Mouse (Mus musculus) large intestine, adult 2 months (tissue): Measurements from ENCODE around the gene Ttc7b. TPM values are rescaled to one million over a fixed set of nuclear protein-coding genes. Genes with fewer than 3 reads are reported as not detected.

Source experiments
- DNase-seq: peaks from one replicate; pipeline ENCODE4 v3.0.0-alpha.2; 2012; ENCODE audit warnings: low read depth, low spot score
- WGBS: fragments of 180-500 bp; shearing (Covaris S2); methylation state at CpG from one replicate; pipeline ENCODE4 v1.1.7; 2018; 5-methylcytosine and 5-hydroxymethylcytosine counted together
- polyA plus RNA-seq: library from polyadenylated mRNA; depleted of rRNA; stranded (reverse); fragments of >200 nt; gene quantifications from 2 replicates; pipeline ENCODE4 v1.2.3, GENCODE M21; 2012; rRNA removed

Ttc7b gene
- polyA plus RNA-seq, 1 experiment, result 9.9 TPM

DNA sequence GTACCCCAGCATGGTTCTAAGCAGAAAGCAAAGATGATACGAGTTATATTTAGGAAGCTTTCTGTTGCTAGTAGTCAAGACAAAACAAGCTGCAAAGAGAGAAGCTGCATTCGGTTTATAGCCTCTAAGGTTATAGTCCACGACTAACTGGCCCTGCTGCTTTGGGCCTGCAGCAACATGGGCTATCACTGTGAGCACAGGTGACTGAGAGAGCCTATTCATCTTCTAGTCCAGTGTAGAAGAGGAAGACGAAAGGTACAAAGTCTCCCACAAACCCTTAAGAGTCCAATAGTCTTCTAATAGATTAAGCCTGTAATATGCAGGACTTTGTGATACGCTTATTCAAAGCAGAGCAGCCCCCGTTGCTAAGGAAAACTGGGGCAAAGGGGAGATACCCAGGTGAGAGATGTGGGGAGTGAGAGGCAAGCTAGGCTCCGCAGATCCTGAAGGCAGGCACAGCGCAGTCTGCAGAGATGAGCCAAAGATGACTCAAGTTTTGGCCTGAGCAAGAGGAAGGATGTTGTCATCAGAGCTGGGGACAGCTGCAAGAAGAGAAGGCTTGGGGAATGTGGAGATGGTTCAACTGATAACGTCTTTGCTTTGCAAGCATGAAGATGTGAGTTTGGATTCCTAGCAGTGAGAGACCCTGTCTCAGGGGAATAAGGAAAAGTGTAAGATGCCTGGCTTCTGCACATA, 250.5 kb downstream of the Ttc7b start:
- WGBS, result 58% methylated on average over 9 of the region's 9 CpGs
- no peak for DNase-seq

DNA sequence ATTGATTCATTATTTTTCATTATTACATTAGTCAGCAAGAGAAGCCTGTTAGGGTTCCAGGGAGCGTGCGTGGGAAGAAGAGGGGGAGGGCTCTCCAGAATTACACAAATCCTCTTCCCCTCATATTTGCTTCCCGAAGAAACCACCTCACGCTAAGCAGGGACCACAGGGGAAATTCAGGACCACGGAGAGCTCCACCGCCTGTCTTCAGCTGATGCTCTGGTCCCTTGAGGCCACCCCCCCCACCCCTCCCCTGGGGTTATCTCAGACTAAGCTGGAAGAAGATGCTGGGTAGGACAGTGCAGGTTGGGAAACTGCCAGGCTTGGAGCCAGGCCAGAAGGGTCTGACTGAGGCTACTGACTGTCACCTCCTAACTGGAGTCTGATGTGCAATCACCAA, 252.6 kb downstream of the Ttc7b start:
- WGBS, result 7% methylated on average over 6 of the region's 6 CpGs
- no peak for DNase-seq

DNA sequence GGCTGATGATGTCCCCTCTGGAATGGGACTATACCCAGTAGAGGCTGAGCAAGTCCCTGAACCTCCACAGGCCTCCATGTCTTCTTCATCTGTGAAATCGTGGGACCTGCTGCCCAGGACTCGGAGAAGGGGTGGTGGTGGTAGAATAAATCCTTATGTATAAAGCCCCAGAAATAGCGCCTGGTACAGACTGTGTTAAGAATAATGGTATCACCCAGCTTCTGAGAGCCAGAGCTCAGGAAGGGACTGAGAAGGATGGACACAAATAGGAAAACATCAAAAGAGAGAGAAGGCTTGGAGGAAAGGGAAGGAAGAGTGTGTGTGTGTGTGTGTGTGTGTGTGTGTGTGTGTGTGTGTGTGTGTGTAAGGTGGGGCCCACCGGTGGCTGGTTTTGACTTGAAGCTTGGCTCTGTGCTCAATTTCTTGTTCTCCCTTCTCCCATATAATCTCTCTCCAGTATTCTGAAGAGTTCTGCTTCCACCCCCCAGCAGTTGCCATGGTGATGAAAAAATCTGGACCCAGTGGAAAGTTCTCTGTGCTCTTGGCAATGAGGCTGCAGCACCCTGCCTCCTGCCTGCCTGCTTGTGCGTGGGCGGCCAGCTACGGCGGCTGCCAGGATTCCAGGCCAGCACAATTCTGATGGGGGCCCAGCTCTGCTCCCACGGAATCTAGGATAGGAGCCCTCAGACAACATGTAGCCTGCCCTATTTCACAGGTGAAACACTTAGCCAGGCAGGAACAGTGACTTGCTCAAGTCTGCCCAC, 254.9 kb downstream of the Ttc7b start:
- DNase-seq, result no peak
- WGBS, result 55% methylated on average over 9 of the region's 9 CpGs

DNA sequence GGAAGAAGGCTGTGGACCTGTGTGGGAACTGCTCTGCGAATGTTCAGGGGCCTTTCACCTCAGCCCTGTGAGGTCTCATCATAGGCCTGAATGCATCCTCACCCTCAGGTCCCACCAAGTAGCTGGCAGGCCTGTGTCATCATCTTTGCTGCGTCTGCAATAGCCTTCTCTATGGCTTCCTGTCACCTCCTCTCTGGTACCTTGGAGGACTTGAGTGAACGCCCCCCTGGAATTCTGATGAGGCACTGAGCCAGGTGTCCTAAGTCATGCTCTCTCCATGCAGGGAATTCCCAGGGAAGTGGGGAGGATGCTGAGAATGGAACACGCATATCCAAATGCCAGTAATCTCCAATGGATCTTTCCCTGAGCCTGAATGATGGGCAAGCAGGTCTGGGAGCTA, 255.7 kb downstream of the Ttc7b start:
- DNase-seq, result no peak
- WGBS, result 75% methylated on average over 4 of the region's 4 CpGs

DNA sequence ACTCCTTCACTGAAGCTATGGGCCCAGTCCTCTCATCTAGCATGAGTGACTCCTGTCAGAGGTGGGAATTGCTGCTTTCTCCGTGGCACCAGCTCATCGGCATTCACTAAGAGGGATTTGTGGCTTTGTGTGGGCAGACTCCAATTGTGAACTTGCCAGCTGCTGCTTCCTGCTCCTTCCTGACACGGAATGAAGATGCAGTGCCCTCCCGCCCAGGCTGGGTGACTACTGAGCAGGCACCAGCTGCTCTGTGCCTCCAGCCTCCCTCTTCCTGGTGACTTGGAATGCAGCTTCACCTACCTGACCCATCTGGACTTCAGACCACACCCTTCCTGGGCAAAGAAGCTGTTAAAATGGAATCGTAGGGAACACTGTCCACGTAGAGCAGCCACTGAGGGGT, 257.8 kb downstream of the Ttc7b start:
- WGBS, result 35% methylated on average over 6 of the region's 6 CpGs
- no peak for DNase-seq

DNA sequence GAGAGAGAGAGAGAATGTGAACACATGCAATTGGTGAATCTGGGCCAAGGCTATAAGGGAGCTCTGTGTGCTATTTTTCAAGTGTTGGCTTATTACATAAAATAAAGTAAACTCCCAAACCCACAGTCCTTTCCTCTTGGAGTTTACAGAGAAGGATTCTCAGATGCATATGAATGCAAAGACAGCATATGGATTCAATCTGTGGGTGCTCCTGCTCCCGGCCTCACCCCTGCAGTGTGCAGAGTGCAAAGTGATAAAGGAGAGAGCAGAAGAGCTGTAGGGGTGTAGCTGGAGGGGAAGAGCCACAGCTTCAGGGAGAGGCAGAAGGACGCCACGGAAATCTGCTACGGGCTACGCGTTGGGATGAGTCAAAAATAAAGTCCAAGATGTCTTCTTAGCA, 258.9 kb downstream of the Ttc7b start:
- WGBS, result 84% methylated on average over 6 of the region's 6 CpGs
- DNase-seq, result no peak

DNA sequence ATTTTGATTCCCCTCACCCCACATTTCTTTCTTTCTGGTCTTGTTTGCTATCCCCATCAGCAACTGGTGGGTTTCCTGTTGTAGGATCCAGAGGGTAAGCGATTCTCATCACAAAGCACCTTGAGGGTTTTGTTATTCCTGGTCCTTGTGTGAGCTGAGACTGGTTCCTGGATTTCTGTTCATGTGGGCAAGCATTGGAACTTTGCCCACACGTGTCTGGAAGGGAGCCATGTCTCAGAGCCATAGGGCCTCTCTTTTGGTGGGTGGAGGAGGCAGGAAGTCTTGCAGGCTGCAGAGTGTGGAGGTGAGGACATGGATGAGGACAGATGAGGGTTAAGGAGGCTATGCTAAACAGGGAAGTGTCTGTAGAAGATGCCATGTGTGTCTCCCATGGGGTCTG, 260.5 kb downstream of the Ttc7b start:
- no peak for DNase-seq
- WGBS, result 50% methylated on average over 2 of the region's 2 CpGs

DNA sequence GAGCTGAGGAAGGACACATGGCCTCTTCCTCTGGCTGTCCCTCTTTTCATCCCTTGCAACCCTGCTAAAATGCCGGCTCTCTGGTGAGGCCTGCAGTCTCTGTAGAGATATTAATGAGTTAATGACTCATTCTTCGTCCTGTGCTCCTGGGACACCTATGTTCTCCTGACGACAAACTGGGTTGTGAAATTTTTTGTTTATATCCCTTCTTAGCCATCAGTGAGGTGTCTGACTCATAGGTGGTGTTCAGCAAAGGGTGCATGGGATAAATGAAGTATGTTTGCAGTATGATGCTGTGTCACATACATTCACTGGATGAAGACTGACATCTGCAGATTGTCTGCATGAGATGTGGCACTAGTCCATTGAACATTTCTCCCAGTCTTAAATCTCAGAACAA, 262.8 kb downstream of the Ttc7b start:
- no peak for DNase-seq
- WGBS, result 69% methylated on average over 3 of the region's 3 CpGs

DNA sequence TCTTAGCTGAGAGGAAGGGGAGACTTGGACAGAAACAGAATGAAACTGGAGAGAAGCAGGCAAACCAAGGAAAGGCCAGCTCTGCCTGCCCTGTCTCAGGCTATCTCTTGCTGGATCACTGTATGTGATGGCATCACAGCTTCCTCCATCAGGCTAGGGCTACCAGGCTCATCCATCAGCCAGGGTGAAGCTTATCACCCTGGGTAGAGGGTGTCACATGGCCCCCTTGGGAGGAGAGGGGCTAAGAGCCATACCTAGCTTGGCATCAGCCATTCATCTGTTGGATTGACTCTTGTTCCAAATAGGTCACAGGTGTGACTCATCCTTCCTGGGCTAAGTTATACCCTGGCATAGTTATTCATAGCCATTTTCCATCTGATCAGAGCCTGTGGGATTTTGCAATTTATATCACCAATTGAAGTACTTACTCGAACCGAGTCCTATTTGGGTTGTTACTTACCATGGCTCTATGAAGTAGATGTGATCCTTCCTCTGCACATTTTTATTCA, 265.1 kb downstream of the Ttc7b start:
- 93% methylated on average over 2 of the region's 2 CpGs for WGBS

DNA sequence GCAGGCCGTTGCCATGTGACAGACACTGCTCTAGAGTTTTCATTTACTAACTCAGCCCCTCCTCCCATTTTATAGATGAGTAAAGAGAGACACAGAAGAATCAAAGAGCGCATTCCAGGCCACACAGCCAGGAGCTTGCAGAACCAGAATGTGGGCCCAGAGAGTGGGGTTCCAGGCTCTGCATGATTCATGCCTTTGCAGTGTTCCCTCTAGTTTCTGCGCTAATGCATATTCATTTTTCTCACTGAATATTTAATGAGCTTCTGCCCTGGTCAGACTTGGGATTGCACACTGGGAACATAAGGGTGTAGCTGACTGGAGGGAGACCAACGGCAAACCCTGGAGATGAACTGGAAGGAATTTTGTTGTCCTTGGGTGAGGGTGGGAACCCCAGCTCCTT, 266.2 kb downstream of the Ttc7b start:
- no peak for DNase-seq
- 79% methylated on average over 4 of the region's 4 CpGs for WGBS

More for the DNA sequence above, 265.1 kb downstream of the Ttc7b start:
- no peak for DNase-seq

Other genes with a start within 250 kb of the Ttc7b start
- 0.67 and 1.2 TPM in 2 replicates for gene Rps6ka5, start 206.2 kb upstream of the Ttc7b start, polyA plus RNA-seq